Mouse (Mus musculus): ENCODE results near the gene Iffo2.
"Not testable (repeated sequence)": the region's sequence is repeated elsewhere in the genome, so short reads cannot be mapped to it uniquely, and the experiment has no call there.

The Iffo2 gene

DNA sequence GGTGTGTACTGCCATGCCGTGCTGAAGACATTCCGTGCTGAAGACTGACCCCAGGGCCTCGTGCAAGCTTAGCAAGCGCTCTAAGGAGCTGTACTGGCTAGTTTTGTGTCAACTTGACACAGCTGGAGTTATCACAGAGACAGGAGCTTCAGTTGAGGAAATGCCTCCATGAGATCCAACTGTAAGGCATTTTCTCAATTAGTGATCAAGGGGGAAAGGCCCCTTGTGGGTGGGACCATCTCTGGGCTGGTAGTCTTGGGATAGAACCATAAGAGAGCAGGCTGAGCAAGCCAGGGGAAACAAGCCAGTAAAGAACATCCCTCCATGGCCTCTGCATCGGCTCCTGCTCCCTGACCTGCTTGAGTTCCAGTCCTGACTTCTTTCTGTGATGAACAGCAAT is at the start of gene Iffo2:
Gene Iffo2 (plus strand): TSS at position 301 of the 400 bp plus-strand sequence.
- not testable (repeated sequence) for DNase-seq (ENCODE audit: extremely low spot score, low read depth, low spot score)

DNA sequence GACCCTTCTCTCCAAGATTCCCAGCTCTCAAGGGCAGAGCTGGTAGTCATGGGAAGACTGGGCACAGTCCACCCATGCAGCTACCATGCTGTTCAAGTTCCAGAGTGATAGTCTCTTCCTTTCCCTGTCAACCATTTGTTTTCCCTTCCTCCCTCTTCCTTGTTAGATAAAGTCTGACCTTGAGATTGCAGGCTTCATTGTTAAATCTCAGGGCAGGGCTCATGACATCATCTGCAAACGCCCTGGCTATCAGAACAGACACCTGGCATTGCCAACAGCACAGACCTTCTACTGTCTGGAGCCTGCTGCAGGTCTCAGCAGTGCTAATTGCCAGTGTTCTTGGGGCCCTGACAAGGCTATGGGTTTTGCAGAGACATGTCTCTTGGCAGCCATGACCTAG is 48.9 kb upstream of the Iffo2 start:
- DNase-seq (ENCODE audit: extremely low spot score, low read depth, low spot score): no peak

DNA sequence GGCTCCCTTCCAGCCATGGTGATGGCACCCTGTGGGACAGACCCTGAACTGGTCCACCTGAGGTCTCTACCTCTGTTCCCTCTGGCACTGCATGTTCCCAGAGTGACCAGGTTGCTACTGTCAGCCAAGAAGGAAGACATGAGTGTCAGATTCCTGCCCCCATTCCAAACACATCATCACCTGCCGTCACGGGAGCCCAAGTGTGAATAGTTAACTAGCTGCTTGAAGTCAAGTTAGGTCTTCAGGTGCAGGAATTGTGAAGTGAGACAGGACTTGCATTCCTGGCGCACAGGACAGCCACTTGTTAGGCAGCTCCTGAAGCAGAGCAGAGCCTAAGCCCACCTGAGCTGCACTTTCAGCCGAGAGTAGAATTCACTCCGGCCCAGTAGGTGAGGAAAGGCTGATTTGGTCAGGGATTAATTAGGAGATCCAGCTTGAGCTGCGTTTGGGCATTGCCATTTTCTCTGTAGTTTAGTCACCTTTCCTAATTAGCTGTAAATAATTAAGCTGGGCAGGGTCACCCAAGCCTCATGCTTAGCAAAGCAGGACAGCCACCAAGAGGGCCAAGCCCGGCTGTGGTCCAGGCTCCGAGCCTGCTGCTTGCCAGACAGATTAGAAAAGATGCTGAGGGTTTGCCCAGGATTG is 46.8 kb upstream of the Iffo2 start:
- no peak for DNase-seq (ENCODE audit: extremely low spot score, low read depth, low spot score)

DNA sequence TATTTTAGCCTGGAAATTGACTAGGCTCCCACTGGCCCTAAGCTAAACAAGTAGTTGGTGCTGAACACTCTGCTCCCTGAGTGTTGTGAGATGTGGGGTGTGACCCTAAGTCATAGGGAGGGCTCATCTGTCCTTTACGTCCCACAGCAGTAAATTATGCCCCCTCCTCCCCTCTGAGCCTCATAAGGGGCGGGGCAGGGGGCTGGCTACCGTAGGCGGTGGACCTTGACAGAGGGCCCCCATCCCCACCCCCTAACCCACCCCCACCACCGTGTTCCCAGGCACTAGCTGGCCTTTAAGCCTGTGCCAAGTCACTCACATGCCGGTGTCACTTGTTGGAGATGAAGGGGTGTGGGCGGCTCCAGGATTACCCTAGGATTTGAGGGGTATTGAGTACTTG is 45.9 kb upstream of the Iffo2 start:
- no peak for DNase-seq (ENCODE audit: extremely low spot score, low read depth, low spot score)

DNA sequence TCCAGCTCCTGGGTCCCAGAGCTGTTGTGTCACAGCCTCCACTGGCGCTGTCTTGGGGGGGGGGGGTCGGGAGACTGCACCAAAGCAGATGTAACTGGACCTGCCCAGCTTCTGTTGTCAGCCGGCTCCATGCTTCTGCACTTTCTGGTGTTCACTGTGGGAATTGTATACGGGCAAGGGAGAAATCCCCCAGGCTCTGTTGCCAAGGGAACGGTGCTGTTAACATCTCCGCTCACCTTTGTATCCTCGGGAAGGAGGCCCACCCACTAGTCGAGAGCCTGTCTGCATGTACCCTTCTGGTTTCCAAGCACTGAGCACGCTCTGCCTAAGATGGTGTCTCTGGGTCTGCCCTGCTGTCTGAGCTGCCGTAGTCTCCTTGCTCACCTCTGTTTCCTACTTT is 43.3 kb upstream of the Iffo2 start:
- DNase-seq (ENCODE audit: extremely low spot score, low read depth, low spot score): no peak

DNA sequence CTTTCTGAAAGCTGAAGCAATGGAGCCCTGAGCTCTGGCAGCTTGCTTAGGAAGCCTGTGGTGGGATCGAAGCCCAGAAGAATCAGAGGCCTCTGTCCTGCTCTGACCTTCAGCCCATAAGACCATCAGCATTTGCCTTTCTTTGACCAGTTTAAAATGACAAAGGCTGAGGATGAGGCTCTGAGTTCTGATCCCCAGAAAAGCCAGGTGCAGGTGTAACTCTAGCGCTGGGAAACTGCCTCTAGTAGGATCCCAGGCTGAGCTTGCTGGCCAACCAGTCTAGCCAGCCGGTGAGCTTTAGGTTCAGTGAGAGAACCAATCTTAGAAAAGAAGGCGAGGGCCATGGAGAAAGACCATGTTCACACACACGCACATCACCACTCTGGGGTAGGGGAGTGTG is 42.0 kb upstream of the Iffo2 start:
- DNase-seq (ENCODE audit: extremely low spot score, low read depth, low spot score): no peak

DNA sequence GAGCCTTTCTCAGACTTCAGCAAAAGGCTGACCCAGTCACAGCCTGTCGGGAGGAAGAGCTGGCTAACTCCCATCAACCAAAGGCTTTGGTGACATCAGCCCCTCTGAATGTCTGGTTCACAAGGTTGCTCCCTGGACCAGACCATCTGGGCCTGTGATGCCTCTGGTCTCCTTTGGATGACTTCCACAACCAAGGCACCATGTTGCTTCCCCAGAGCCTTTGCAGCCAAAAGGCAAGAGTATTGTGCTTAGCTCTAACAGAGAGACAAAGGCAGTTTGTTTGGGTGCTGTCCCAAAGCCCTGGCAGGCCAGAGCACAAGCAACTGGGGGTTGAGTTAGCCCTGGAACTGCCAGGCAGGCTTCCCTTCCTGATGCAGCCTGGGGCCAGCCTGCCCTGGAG is 40.4 kb upstream of the Iffo2 start:
- DNase-seq (ENCODE audit: extremely low spot score, low read depth, low spot score): no peak

DNA sequence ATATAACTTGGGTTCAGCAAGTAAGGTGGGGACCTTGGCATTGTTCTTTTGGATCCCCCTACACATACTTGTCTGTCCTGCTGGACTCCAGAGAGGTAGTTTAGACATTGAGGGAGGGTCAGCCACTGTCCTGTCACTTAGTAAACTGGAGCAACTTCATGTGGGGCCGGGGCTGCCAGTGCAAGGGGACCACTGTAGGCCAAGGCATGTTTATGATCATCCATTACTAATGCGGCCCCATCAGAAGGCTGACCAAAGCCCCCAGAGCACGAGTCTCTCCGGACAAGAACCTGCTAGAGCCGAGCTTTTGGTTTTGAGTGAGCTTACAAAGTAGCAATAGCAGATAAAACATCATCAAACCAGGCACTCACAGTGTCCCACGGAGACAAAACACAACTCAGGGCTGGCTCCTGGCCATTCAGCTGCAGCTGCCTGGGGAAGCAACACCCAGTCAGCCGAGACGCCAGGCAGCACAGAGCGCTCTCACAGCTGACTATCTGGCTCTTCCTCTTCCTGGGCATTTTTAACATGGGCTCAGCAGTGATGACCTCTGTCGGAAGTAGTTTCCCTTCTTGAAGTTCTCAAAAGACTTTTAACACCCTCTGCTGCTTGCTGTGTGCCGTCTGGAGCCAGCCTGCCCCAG is 39.8 kb upstream of the Iffo2 start:
- DNase-seq (ENCODE audit: extremely low spot score, low read depth, low spot score): no peak

DNA sequence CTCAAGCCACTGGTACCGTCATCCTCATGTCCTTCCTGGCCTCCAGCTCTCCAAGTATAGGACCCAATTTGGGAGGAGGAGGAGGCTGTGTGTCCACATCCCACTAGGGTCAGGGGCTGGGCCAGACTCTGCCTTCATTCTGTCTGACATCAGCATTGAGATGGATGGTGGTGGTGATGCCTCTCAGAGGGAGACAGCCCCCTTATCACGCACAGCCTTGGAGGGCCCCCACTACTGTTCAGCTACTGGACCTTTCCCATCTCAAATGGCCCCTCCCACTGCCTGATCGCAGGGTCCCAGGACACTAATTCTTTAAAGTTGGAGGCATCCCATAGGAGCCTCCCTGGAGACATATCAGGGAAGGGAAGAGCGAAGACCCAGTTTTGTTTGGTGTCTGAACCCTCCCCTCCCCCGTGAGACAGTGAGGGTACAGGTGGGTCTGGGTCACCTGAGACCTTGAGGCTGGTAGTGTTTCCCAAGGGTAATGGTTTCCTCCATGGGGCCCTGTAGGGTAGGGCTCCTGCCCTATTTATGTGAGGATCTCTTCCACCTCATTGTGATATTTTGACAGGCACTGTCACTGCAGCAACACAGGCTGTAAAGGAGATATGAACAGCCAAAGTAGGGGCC is 38.7 kb upstream of the Iffo2 start:
- DNase-seq (ENCODE audit: extremely low spot score, low read depth, low spot score): no peak

DNA sequence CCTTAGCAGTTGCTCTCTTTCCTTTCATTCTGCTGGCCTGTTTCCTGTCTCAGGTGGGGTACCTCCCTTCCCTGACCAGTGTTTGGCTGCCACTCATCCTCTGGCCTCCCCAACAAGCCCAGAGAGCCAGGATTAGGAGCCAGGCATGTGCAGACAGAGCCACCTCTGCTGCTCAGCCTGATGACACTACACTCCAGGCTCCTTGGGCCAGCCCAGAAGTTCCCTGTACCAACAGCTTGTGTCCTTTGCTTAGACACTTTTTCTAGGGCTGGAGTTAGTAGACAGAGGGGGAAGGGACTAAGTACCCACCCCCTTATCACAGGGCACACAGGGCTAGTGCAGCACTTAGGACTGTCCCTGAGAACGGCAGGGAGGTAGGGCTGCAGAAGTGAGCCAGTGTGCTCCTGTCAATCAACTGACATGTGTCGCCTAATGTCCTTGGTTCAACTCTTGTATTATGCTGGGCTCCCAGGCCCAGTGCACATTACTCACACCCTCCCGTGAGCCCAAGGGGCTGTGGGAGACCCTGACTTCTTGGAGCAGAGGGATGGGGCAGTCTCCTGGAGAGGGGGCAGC is 38.0 kb upstream of the Iffo2 start:
- no peak for DNase-seq (ENCODE audit: extremely low spot score, low read depth, low spot score)

DNA sequence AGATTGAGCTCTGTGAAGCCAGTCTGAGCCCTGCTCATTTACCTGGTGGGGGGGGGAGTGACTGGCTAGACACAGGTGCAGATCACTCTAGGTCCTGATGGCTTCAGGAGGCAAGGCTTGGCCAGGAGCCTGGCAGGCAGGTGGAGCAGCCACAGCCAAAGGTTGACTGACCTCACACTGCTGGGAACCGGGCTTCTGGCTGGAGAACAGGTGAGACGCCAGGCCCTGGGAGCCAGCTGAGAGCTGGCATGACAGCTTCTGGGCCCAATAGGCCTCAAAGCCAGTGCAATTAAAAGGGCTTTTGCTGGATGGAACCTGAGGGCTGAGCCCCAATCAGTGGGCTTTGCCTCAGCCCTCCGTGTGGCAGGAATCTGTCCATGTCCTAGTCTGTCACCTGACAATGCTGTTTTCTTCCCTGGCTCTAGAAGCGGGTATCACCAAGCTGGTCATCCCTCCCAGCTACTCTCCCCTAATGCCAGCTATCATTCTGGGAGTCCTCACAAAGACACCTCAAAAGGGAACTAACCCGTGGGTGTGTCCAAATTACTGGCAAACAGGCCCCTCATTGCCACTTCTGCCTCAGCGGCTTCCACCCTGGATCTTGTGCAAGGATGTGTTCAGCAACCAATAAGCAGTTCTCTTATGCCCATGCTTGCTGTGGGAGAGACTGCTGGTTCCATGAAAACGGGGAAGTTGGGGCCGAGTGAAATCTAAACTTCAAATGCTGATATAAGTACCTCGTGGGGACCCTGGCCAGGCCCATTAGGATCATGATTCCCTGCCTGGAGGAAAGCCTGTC is 36.9 kb upstream of the Iffo2 start:
- no peak for DNase-seq (ENCODE audit: extremely low spot score, low read depth, low spot score)

DNA sequence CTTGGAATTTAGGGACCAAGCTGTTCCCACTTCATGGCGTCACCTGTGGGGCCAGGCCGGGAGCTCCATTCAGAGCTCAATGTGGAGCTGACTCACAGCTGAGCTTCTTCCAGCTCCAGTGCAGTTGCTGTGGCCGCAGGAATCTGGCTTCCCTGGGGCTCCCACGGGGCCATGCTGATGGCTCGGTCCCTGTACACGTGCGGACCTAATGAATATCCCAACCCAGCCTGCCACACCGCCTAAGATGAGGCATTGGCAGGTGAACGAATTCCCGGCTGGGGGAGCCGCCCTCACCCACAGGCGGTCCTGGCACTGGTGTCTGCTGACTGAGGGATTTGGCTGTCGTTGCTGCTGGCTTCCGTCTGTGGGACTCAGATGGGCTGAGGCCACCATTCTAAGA is 29.5 kb upstream of the Iffo2 start:
- no peak for DNase-seq (ENCODE audit: extremely low spot score, low read depth, low spot score)

DNA sequence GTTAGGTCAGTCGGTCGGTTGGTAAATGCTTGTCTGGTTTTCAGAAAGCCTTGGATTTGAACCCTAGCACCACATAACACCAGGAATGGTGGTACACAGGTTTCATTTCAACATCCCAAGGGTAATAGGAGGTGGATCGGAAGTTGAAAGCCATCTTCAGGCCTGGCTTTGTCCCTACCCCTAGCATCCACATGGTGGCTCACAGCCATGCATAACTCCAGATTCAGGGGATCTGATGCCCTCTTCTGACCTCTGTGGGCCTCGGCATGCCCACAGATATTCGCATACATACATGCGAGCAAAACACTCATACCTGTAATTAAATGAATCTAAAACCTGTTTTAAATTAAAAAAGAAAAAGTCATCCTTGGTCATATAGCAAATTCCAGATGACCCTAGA is 28.6 kb upstream of the Iffo2 start:
- no peak for DNase-seq (ENCODE audit: extremely low spot score, low read depth, low spot score)

DNA sequence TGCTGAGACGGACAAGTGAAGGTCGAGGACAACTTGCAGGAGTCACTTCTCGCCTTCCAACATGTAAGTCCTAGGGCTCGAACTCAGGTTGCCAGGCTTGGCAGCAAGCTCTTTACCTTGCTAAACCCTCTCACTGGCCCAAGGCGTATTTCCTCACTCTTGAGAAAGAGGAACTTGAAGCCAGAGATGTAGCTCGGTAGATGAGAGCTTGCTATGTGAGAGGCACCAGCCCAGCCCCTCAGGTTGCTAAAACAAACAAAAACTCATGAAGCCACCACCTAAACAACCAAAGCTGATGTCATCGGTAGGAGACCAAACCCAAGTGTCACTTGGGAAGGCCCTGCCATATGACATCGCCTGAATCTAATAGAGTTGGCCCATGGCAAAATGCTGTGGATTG is 26.4 kb upstream of the Iffo2 start:
- DNase-seq (ENCODE audit: extremely low spot score, low read depth, low spot score): no peak

DNA sequence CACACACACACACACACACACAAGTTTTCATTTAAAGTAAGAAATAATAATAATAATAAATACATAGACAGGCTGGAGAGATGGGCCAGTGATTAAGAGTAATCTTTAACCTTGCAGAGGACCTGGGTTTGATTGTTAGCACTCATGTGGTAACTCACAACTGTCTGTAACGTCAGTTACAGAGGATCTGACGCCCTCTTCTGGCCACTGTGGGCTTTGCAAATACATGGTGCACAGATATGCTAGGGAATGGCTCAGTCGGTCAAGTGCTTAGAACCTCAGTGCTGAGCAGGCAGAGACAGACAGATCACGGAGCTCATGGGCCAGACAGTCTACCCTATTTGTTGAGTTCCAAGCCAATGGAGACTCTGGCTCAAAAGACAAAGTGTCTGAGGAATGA is 24.6 kb upstream of the Iffo2 start:
- DNase-seq (ENCODE audit: extremely low spot score, low read depth, low spot score): no peak

DNA sequence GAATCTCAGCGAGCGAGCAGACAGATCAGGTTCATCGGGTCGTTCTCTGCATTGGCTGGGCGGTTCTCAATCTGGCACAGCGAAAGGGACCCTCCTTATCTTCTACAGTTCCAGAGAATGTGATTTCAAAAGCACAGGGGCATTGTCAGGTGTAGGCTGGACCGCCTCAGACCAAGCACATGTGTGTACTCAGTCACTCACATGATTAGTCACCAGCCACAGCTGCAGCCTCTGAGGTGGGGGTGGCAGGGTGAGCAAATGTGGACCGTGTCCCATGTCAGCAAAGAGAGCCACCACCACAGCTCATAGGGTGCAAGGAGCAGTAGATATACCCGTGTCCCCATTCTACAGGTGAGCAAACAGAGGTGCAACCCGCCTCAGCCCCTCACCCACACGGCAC is 23.6 kb upstream of the Iffo2 start:
- no peak for DNase-seq (ENCODE audit: extremely low spot score, low read depth, low spot score)

DNA sequence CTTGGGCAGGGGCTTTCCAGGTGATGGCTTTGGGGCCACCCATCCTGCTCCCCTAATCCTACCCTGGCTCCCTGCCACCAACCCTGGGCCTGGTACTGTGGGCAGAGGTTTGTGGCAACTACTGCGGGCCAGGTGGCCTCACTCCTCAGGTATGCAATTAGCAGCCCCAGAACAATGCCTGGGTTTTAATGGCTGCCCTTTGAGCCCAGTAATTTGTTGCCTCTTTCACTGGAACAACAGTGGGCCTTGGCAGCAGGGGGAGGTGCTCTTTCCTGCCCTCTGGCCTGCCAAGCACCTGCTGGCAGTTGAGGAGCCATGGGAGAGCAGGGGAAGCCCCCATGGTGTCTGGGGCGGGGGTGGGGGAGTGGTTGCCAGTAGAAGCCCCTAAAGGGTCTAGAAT is 21.3 kb upstream of the Iffo2 start:
- DNase-seq (ENCODE audit: extremely low spot score, low read depth, low spot score): no peak

DNA sequence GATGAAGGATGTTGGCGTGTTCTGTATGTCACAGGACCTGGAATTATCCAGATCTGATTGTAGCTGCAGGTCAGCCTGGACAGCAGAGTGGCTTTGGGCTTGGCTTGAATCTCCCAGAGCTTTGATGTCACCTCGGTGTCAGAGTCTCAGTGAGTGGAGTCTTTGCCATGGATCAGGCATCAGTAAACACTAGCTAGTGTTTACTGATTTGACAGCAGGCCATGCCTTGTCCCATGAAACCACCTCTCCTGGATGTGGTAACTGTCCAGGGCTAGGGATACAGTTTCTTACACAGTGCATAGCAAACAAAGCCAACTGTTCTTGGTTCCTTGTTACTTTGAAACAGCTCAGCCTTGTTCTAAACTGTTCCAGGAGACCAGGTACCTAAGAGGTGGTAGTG is 18.8 kb upstream of the Iffo2 start:
- no peak for DNase-seq (ENCODE audit: extremely low spot score, low read depth, low spot score)

DNA sequence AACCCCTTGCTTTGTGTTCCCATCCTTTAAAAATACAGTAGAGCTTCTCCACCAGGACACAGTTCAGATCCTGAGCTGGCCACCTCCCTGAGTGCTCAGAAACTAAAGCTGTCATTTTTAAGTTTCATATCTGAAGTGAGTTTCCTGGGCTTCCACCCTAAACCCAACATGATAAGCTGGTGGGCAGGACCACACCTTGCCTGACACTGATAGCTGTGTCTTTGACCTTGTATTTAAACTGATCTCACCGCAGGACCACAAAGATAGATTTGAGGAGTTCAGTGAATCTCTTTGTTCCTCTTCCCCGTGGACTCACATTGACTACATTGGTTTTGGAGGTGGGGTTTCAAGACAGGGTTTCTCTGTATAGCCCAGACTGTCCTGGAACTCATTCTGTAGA is 17.4 kb upstream of the Iffo2 start:
- no peak for DNase-seq (ENCODE audit: extremely low spot score, low read depth, low spot score)

DNA sequence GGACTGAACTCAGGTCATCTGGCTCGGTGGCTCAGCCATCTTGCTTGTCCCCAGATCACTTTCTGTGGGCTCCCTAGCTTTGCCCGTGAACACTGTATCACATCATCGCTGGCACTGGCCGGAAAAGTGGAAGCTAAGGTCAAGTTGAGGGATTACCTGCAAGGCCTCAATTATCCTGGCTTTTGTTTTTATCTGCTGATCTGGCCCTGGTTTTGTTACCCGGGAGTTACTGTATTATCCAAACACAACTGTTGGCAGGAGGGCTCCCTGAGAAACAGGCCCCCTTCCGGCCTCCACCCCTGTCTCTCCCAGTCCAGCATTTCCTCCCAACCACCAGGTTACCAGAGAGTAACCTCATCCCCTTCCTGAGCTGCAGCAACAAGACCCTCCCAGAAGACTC is 11.1 kb upstream of the Iffo2 start:
- DNase-seq (ENCODE audit: extremely low spot score, low read depth, low spot score): no peak

DNA sequence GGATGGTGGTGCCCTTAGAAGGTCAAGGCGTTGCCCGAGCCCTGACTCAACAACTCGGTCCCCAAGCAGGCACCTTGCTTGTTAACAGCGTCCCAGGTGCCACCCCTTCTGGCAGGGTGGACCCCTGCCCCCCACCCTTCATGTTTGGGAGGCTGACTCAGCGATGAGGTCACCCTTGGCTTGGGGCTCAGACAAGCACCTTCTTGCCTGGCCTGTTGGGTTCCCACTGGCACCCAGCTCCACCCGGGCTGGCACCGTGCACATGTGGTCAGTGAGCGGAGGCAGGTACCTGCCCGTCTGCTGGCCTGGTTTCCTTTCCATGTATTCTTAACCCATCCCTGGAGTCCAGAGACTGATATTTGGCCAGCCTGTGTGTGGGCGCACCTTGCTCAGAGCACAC is 8.4 kb upstream of the Iffo2 start:
- no peak for DNase-seq (ENCODE audit: extremely low spot score, low read depth, low spot score)

DNA sequence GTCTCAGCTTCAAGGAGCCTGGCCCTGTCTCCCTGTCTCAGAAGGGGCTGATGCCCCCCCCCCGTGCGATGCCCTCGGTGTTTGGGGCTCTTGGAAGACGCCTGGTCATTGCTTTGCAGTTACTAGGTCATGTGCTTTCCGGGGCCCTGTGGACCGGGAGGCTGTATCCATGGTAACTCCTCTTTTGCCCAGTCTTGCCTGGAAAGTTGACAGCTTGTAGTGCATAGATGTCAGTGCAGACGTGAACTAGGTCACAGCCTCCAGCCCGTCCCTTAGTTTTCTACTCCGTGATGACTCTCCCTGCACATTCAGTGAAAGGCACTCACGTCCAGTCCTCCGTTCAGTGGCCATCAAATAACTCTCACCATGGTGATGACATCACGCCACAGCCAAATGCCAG is 3.9 kb upstream of the Iffo2 start:
- DNase-seq (ENCODE audit: extremely low spot score, low read depth, low spot score): no peak

Data from hindlimb bud, embryonic 11.5 days (tissue).